In genomic region chr4:82572410-82573290, GRCm38 (mm10) we compare ENCODE assay signal across 11 mouse cellular contexts.
DNase-seq lines count a peak whose midpoint lies in the region; ATAC-seq and TF ChIP-seq lines count a peak whose summit lies in the region.
"Had no signal": no experiment of that assay in that cellular context is flagged by ENCODE, and none has a peak within 500 bp of the region (broad histone marks: within the 10 kb centered on the region; RNA-seq: fewer than 3 reads in every experiment).

No protein-coding gene starts in this region.

- 66% methylated on average over 13 of the region's 13 CpGs for WGBS in lung, adult 2 months
- WGBS in hindbrain, postnatal 0 days, result 41% methylated on average over 13 of the region's 13 CpGs

- H3K9me3 ChIP-seq in hindbrain, postnatal 0 days (ENCODE audit: low read length), result no peaks in the 10 kb centered on the region
- H3K9me3 ChIP-seq: embryonic facial prominence, embryonic 12.5 days had no signal

- no peaks in the 10 kb centered on the region for H3K27me3 ChIP-seq in hindbrain, postnatal 0 days (ENCODE audit: insufficient read depth, low read length)
- H3K27me3 ChIP-seq: embryonic facial prominence, embryonic 12.5 days had no signal

- H3K36me3 ChIP-seq in hindbrain, postnatal 0 days (ENCODE audit: insufficient read depth, low read length), result no peaks in the 10 kb centered on the region
- H3K36me3 ChIP-seq: embryonic facial prominence, embryonic 12.5 days had no signal

- H3K9ac ChIP-seq in hindbrain, postnatal 0 days (replicated peaks; ENCODE audit: low read length), result 0 out of 2 replicates have a peak overlapping the region, but pooled peaks have one; percentile 17
- H3K9ac ChIP-seq: embryonic facial prominence, embryonic 12.5 days had no signal

- TF ChIP-seq CTCF in lung, adult 2 months (IDR thresholded peaks at IDR 0.05; ENCODE audit: insufficient read depth, low read length), result no peak
- no peak for TF ChIP-seq CTCF in hindbrain, postnatal 0 days (IDR thresholded peaks at IDR 0.05; ENCODE audit: low read depth)

- no peak for DNase-seq in frontal cortex, postnatal 25 days (ENCODE audit: low spot score in 2 of 2)
- peak; percentile 37 for DNase-seq in lung, postnatal 10 days
- no peak for DNase-seq in lung, adult 2 months
- peak; percentile 67 to 86 for DNase-seq in gastrocnemius, adult 8-10 months (ENCODE audit: low spot score in 2 of 2)
- DNase-seq in hindbrain, postnatal 0 days (ENCODE audit: low spot score), result peak; percentile 45
- DNase-seq in left cerebral cortex, adult 18-20 months (ENCODE audit: low spot score in 2 of 2), result no peak
- DNase-seq: right cerebral cortex, adult 18-20 months; thymus, postnatal 4 days had no signal

- ATAC-seq in frontal cortex, adult (ENCODE audit: low TSS enrichment), result peak; percentile 44; the same call in 1 of the 2 replicates
- peak; percentile 63; the same call in 1 of the 2 replicates for ATAC-seq in hindbrain, postnatal 0 days
- ATAC-seq in erythroid progenitor cell, adult 5-6 weeks (replicated peaks; ENCODE audit: low FRiP score, poor library complexity, severe bottlenecking), result no peak

- peak overlapping the region; percentile 25 for H3K4me2 ChIP-seq in hindbrain, postnatal 0 days (ENCODE audit: low read depth, low read length)
- H3K4me2 ChIP-seq: embryonic facial prominence, embryonic 12.5 days had no signal

- no peak for TF ChIP-seq POLR2A in lung, adult 2 months (IDR thresholded peaks at IDR 0.05; ENCODE audit: borderline replicate concordance, extremely low read depth, low read depth, low read length)

- H3K4me1 ChIP-seq in lung, adult 2 months (ENCODE audit: control insufficient read depth, insufficient read depth, low read length), result no peaks in the 10 kb centered on the region
- H3K4me1 ChIP-seq in hindbrain, postnatal 0 days (ENCODE audit: insufficient read depth, low read length), result no peaks in the 10 kb centered on the region

- peak overlapping the region; percentile 15; the same call in 1 of the 2 replicates for H3K27ac ChIP-seq in hindbrain, postnatal 0 days
- H3K27ac ChIP-seq: embryonic facial prominence, embryonic 12.5 days had no signal

- H3K4me3 ChIP-seq in lung, adult 2 months (replicated peaks; ENCODE audit: extremely low read depth, low read depth, low read length), result no peak overlapping the region
- H3K4me3 ChIP-seq in hindbrain, postnatal 0 days (ENCODE audit: low read length), result no peak overlapping the region
- H3K4me3 ChIP-seq: embryonic facial prominence, embryonic 12.5 days had no signal

Comparison
In these comparisons a context has a peak if more than half of its experiments do, and no peak if none do; other contexts are left out.
1. DNase-seq: peak in lung, postnatal 10 days (single experiment), gastrocnemius, adult 8-10 months (2 of 2) and hindbrain, postnatal 0 days (single experiment); none in frontal cortex, postnatal 25 days (0 of 2), lung, adult 2 months (single experiment) and left cerebral cortex, adult 18-20 months (0 of 2).